Mouse (Mus musculus) heart, adult 10 weeks (tissue): Measurements from ENCODE around the gene Dnah7b. TPM values are rescaled to one million over a fixed set of nuclear protein-coding genes. Genes with fewer than 3 reads are reported as not detected.

Experiments
- polyA plus RNA-seq: library from polyadenylated mRNA; stranded (reverse); fragments of 350-450 nt; fragmentation: Illumina TruSeq; extraction: RNeasy Lipid Tissue Mini Kit (QIAGEN cat#74804); gene quantifications from one replicate; pipeline ENCODE4 v1.2.3, GENCODE M21; 2014; ENCODE audit warnings: low read depth, low replicate concordance

Gene Dnah7b
- polyA plus RNA-seq: 1.2 TPM

GRCm38 (mm10) chr1:46066015-46066414, at the start of gene Dnah7b:
TSS of gene Dnah7b (plus strand) at chr1:46066315.

Other genes starting within 250 kb of the Dnah7b start
- not detected for gene Gm5269, start 176.0 kb upstream of the Dnah7b start, polyA plus RNA-seq
- 32.9 TPM for gene Slc40a1, start 139.8 kb upstream of the Dnah7b start, polyA plus RNA-seq